Mouse (Mus musculus) thymus, postnatal 4 days (tissue): Measurements from ENCODE around the gene Xlr5a.
"Not testable (repeated sequence)": the region's sequence is repeated elsewhere in the genome, so short reads cannot be mapped to it uniquely, and the experiment has no call there.

Source experiments
- DNase-seq: peaks from one replicate; pipeline ENCODE4 v3.0.0; 2021

The Xlr5a gene

DNA sequence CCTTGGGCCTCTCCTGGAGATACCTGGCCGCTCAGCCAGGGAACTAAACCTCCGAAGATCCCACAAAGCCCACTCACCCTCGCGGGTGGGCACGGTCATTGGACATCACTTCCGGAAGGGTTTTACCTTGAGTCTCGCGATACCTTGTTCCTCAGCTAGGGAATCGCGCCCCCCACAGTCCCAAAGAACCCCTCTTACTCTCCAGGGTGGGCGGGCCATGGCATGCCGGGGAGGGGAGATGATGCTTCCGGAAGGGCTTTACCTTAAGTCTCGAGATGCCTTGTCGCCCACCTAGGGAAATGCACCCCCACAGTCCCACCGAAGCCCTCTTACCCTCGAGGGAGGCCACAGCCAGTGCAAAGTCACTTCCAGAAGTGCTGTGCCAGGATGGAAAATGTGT is at the start of gene Xlr5a, which contains the start of gene Xlr5c:
TSS of gene Xlr5a (minus strand) at position 101 of the 400 bp plus-strand sequence.
TSS of gene Xlr5c (minus strand) at position 101 of the 400 bp plus-strand sequence.
- DNase-seq = not testable (repeated sequence)

DNA sequence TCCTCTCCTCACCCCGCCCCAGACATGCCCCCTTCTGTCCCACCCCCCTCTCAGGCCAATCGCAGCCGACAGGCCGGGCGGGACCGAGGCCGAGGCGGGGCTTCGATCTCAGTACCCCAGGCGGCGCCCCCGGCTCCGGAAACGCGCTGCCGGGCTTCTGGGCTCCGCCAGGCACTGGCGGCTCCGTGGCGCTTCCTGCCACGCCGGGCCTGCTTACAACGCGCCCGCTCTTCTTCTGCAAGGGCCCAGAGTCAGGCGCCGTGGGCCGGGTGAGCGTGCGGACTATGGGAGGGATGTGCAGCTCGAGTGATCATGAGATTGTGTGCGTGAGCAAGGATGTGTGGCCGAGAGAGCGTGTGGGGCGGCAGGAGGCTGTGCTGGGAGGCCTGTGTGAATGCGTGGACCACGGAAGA is 49.7 kb upstream of the Xlr5a start, which contains the start of gene Zfp275:
TSS of gene Zfp275 (plus strand) at position 139 of the 413 bp plus-strand sequence.
- peak; percentile 87 for DNase-seq

- no peak for DNase-seq
Measured at GRCm38 (mm10) chrX:73342068-73342467, 49.3 kb upstream of the Xlr5a start.

DNA sequence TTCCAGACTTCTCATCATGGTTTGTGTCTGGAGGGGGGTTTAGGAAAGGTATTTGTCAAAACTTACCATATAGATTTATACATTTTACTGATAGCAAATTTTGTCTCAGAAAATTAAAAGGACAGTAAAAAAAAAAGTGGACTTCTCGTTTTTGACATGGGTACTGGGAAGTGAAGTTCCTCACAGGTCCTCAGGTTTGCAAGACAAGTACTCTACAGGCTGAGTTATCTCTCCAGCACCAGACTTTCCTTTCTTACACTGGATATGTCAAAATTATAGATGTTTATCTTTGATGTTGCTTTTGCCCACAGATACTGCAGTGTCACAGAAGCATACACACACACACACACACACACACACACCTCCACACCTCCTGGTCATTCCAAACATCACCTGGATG is 48.7 kb upstream of the Xlr5a start:
- DNase-seq = no peak

DNA sequence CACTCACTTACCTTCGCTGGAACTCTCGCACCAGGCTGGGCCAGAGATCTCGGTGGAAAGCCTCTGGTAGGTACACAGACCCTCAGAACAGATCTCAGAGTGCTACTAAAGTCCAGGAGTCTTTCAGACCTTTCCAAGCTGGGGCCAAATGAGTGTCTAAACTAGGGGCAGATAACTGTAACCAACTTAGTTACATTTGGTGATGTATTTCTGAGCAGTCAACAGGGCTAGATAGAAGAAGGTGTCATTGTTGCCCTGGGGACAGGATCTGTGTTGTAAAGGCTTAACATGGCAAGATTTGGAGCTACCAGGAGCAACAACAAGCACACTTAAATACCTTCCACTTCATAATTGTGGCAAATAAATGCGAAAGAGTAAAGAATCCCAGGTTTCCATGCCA is 44.0 kb upstream of the Xlr5a start, which contains the start of gene Gm45015:
TSS of gene Gm45015 (minus strand) at position 101 of the 400 bp plus-strand sequence.
- DNase-seq = no peak

DNA sequence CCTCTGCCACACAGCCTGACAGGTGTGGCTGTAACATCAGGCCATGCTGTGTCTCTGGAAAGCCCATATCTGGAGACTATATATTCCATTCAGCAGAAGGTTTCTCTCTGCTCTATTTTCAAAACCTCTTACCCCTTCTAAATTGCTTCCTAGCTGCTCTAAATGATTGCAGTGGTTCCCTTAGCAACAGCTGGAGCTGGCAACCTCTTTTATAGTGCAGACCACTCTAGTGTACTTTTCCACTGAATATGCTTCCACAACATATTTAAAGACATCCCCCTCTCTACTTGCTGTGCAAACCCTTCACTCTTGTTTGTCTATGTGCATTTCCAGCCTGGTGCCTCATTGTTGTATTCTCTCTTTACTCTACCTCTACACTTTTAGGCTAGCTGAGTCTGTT is 40.8 kb upstream of the Xlr5a start:
- no peak for DNase-seq

GRCm38 (mm10) chrX:73327215-73327614 is 34.4 kb upstream of the Xlr5a start:
- no peak for DNase-seq

DNA sequence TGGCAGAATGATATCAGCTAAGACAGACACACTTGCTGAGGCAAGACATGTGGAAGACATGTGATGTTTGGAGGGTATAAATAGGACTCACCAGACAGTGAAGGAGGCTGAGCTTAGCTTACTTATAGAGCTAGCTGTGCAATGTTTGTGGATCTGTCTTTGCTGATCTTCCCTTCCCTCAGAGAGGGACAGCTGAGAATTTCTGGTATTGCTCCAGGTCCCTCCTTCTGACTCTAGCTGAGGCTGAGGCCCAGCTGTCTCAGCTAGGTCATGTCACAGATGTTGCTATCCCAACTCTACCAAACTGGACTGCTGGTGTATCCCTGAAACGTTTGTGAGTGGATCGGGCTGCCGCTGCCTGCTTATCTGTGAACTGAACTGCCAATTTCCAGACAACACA is 28.3 kb upstream of the Xlr5a start:
- DNase-seq = no peak

DNA sequence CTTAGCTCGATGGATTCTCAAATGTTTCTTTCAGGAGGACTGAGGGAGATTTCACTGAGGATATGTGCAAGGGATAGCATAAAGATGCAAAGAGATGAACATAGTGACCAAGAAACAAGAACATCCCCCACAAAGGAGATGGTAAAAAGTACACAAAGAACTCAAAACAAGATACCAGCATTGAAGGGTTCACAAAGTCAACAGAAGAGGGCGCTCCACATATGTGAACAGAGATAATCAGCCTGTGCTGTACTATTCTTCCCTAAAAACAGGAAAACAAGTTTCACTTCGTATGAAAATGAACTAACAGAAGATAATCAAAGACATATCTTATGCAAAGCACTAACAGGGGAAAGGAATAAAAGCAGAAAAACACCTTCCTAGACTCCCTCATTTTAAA is 19.7 kb upstream of the Xlr5a start:
- peak; percentile 46 for DNase-seq

GRCm38 (mm10) chrX:73295745-73296144 is 3.0 kb upstream of the Xlr5a start:
- not testable (repeated sequence) for DNase-seq

- DNase-seq = not testable (repeated sequence)
Measured at GRCm38 (mm10) chrX:73265270-73265669, 27.5 kb downstream of the Xlr5a start, which contains the start of gene Xlr3c. Gene Xlr3c (minus strand): TSS chrX:73265390.

- DNase-seq = not testable (repeated sequence)
Measured at GRCm38 (mm10) chrX:73262428-73262827, 30.3 kb downstream of the Xlr5a start.

GRCm38 (mm10) chrX:73242821-73243325 is 49.9 kb downstream of the Xlr5a start, which contains the start of gene Xlr4c:
Gene Xlr4c (minus strand): TSS chrX:73243130.
- not testable (repeated sequence) for DNase-seq

DNA sequence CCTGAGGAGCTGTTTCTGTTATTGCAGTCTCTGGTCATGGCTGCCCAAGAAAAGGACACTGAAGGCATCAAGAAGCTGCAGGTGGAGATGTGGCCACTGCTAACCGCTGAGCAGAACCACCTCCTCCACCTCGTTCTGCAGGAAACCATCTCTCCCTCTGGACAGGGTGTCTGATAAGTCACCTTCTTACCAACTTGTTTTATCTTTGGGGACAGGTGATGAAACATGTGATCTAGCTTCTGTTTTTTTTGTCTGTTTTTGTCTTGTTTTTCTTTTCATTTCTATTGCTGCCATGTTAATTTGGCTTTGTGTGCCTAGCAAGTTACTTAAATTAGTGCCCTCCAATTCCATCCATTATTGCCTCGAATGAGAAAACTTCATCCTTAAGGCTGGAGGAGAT is 63.5 kb downstream of the Xlr5a start:
- DNase-seq = no peak

GRCm38 (mm10) chrX:73228606-73229214 is 64.1 kb downstream of the Xlr5a start:
- DNase-seq = peak; percentile 77

DNA sequence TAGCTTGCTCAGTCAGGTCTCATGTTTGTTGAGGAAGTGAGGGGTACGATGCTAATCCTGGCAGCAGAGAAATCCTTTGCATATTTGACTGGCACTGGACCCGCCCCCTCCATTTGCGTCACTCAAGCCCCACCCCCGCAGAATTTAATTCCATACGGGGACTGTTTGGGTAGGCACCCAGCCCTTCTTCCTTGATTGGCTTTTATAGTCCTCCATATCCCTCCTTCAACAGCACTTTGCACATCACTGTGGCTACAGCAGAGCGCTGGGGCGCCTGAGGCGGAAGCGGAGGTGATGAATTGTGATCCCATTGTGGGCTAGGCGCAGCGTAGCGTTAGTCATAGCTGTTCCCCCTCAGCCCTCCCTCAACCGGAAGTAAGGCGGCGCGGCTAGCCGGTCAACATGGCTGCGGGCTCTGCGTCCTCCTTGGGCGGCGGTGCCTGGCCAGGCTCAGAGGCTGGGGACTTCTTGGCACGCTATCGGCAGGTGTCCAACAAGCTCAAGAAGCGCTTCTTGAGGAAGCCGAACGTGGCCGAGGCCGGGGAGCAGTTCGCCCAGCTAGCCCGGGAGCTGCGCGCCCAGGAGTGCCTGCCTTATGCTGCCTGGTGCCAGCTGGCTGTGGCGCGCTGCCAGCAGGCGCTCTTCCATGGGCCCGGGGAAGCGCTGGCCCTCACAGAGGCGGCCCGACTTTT is 64.7 kb downstream of the Xlr5a start, which contains the start of gene F8a:
TSS of gene F8a (plus strand) at position 378 of the 692 bp plus-strand sequence.
- peak; percentile 79 for DNase-seq

GRCm38 (mm10) chrX:73225365-73225764 is 67.4 kb downstream of the Xlr5a start:
- no peak for DNase-seq

GRCm38 (mm10) chrX:73213819-73214564 is 78.8 kb downstream of the Xlr5a start, which contains the start of gene Xlr4b:
Gene Xlr4b (plus strand): TSS chrX:73214333.
- peak; percentile 16 for DNase-seq

GRCm38 (mm10) chrX:73191934-73192333 is 100.8 kb downstream of the Xlr5a start, which contains the start of gene Xlr3b:
Gene Xlr3b (plus strand): TSS chrX:73192207.
- peak; percentile 38 for DNase-seq

GRCm38 (mm10) chrX:73176889-73177288 is 115.9 kb downstream of the Xlr5a start, which contains the start of gene Spin2d:
Gene Spin2d (minus strand): TSS chrX:73176989.
- DNase-seq = not testable (repeated sequence)

DNA sequence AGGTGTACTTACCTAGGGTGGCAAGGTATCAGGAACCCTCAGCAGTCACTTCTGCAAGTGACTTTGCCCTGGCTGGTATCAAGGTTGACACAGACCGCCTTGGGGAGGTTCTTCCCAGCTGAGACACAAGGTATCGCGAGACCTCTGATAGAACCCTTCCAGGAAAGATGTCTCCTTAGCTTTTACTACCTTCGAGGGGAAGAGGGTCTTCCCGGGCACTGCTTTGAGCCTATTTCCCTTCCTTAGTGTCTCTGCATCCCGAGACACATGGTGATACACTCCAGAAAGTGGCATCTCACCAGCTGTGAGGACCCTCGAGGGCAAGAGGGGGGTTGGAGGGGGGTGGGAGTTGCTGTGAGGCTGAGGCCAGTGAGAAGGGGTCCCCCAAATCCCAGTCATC is 143.4 kb downstream of the Xlr5a start, which contains the start of gene DXBay18:
TSS of gene DXBay18 (minus strand) at position 101 of the 400 bp plus-strand sequence.
- not testable (repeated sequence) for DNase-seq

GRCm38 (mm10) chrX:73148496-73148895 is 144.3 kb downstream of the Xlr5a start, which contains the start of gene Xlr5b:
Gene Xlr5b (plus strand): TSS chrX:73148796.
- DNase-seq = not testable (repeated sequence)
